Mouse (Mus musculus) left cerebral cortex, adult 11 months (tissue): ENCODE data around the gene Rpl36-ps4.
"Not testable (repeated sequence)": the region's sequence is repeated elsewhere in the genome, so short reads cannot be mapped to it uniquely, and the experiment has no call there.

Experiments used
- DNase-seq: peaks from one replicate; pipeline ENCODE4 v3.0.0; 2022; ENCODE audit warnings: low spot score

Rpl36-ps4 gene

GRCm38 (mm10) chr17:87936156-87936555 is 15.4 kb downstream of the Rpl36-ps4 start:
- no peak for DNase-seq

- DNase-seq, result peak; percentile 59
These were observed 28.3 kb downstream of the Rpl36-ps4 start for GRCm38 (mm10) chr17:87948965-87949584.

GRCm38 (mm10) chr17:87954618-87955124 is 33.9 kb downstream of the Rpl36-ps4 start:
- not testable (repeated sequence) for DNase-seq

GRCm38 (mm10) chr17:87957096-87957840 is 36.5 kb downstream of the Rpl36-ps4 start:
- no peak for DNase-seq

DNA sequence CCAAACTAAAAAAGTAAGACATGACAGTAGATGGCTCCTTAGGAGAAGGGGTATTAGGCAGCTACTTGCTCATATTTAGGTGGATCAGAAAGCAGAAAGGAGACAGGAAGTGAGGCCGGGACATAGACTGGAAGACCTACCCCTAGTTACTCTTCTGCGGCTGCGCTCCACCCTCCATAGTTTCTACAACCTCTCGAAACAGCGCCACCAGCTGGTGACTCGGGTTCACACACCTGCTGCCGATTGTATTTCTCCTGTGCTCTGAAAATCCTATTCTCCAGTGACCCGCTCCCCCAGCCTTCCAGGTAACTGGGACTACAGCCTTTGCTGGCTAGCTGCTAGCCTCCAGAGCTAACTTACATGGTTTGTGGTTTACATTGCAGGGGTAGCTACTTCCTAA is 37.5 kb downstream of the Rpl36-ps4 start:
- DNase-seq, result no peak

DNA sequence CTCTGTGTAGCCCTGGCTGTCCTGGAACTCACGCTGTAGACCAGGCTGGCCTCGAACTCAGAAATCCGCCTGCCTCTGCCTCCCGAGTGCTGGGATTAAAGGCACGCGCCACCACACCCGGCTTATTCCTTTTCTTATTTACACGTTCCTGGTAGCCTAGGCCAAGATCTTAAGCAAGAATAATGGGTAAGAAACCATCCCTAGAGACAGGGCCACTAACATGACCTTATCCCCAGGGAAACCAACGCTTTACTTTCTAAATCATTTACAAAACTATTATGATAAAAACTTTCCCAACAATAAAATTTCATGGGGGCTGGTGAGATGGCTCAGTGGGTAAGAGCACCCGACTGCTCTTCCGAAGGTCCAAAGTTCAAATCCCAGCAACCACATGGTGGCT is 38.6 kb downstream of the Rpl36-ps4 start:
- not testable (repeated sequence) for DNase-seq

DNA sequence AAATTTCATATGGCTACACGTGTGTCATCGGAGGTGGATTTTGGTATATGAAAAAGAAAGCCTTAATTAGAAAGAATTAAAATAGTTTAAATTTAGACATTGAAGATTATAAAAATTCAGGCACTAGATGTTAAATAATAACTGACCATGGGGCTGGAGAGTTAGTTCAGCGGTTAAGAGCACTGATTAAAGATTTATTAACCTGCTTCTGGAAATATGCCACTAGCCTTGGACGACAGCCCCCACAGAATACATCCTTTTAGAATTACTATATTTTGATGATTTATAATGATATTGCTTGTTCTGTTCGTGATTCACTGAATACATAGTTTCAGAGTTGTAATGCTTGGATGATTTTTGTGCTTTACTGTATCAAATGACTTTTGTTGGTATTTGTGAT is 39.2 kb downstream of the Rpl36-ps4 start:
- not testable (repeated sequence) for DNase-seq

DNA sequence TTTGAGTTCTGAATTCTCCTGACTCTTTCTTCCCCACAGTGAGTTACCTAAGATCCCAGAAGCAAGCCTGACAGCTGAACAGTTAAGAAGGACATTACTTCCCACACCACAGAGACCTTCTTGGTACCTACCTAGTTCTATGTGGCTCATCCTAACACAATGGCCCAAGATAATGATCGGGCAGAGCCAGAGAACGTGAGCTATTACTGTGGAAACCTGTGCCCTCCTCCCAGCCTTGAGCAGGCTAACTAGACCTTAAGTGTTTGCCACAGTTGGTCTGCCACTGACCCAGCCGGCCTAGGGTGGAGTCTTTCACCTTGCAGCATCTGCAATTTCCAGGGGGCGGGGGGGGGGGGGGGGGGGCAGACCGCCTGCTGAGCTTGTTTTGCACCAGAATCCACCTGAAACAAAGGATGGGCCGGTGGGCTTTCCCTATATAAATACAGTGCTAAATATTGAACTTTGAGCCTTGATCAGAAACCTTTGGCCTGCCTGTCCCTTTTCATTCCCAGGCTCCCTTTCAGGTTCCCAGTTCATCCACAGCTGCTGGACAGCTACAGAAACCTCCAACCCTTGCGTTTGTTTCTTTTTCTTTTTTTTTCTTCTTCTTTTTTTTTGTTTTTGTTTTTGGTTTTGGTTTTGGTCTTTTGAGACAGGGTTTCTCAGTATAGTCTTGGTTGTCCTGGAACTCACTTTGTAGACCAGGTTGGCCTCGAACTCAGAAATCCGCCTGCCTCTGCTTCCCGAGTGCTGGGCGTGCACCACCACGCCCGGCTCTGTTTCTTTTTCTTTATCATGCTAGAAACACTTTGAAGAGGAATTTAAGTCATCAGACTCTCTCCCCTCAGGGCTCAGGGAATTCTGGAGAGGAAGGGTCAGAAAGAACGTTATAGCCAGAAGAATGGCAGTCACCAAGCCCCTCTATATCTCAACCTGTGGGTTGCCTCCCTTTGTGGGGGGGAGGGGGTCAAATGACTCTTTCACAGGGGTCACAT is 42.6 kb downstream of the Rpl36-ps4 start:
- no peak for DNase-seq

DNA sequence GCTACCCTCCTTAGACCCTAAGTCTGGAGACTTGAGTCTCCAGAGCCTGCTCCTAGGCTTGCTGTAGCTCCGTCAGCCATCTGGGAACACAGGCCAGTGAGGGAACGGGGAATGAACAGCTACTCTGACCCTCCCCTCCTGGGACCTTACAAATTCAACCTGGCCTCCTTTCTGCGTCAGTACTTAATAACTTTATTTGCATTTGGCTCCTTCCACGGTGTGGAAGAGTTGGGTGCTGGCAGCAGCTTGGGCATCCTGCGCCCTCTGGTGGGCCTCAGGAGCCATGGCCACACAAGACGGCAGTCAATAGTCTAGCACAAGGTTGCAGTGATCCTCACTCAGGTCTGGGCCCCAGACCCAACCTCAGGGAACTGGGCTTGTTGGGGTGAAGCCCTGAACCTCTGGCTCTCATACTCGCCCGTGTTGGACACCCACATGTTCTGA is 47.7 kb downstream of the Rpl36-ps4 start:
- DNase-seq, result not testable (repeated sequence)
